Mouse (Mus musculus): ENCODE measurements at regions not wholly inside any gene's neighbourhood (a gene's known extent, or its start where the extent isn't known, plus 50 kb on each side); places are given as distances from the start of the nearest gene placed in this dataset.
A peak's percentile ranks its signal among the peaks of the same experiment; 100 is the strongest.

- no peak for DNase-seq (ENCODE audit: low spot score in 2 of 2)
Measured at GRCm38 (mm10) chr15:95714408-95714807, 58.6 kb upstream of the Dbx2 start.

- no peak for DNase-seq (ENCODE audit: low spot score in 2 of 2)
Measured at GRCm38 (mm10) chr15:95715941-95716340, 60.2 kb upstream of the Dbx2 start.

GRCm38 (mm10) chr15:95723699-95724098 is 66.9 kb upstream of the Ano6 start:
- DNase-seq (ENCODE audit: low spot score in 2 of 2), result no peak

GRCm38 (mm10) chr15:95725866-95726265 is 64.8 kb upstream of the Ano6 start:
- DNase-seq (ENCODE audit: low spot score in 2 of 2), result peak; percentile 30 to 70

- no peak for DNase-seq (ENCODE audit: low spot score in 2 of 2)
Measured at GRCm38 (mm10) chr15:95726516-95726915, 64.1 kb upstream of the Ano6 start.

- no peak for DNase-seq (ENCODE audit: low spot score in 2 of 2)
Measured at GRCm38 (mm10) chr15:95735746-95736145, 54.9 kb upstream of the Ano6 start.
